Mouse (Mus musculus) limb, embryonic 14.5 days (tissue): ENCODE measurements at regions not wholly inside any gene's neighbourhood (a gene's known extent, or its start where the extent isn't known, plus 50 kb on each side); places are given as distances from the start of the nearest gene placed in this dataset.

Experiments used
- ATAC-seq: fragments of 200-750 bp; cut with Nextera tagmentation; 2 replicates; pipeline ENCODE4 v1.8.0; 2017; ENCODE audit warnings: low read depth, moderate number of reproducible peaks, moderate TSS enrichment; ENCODE audit not compliant: low FRiP score
- DNase-seq: peaks from one replicate; pipeline ENCODE4 v3.0.0-alpha.2; 2015; ENCODE audit warnings: low spot score
- H3K27ac ChIP-seq: fragments of 300-500 bp; sonication (generic); replicated peaks from 2 replicates; pipeline ENCODE4 v1.5.1; 2014; ENCODE audit warnings: low read depth, mild to moderate bottlenecking, low read length, moderate library complexity, mixed read lengths
- H3K27me3 ChIP-seq: fragments of 300-500 bp; sonication (generic); 2 replicates; pipeline ENCODE4 v1.6.1; 2014; ENCODE audit warnings: low read length, mixed read lengths; ENCODE audit not compliant: control insufficient read depth, insufficient read depth
- H3K36me3 ChIP-seq: fragments of 300-500 bp; sonication (generic); 2 replicates; pipeline ENCODE4 v1.6.1; 2014; ENCODE audit warnings: mild to moderate bottlenecking, low read length, moderate library complexity, mixed read lengths; ENCODE audit not compliant: control insufficient read depth, insufficient read depth
- H3K4me1 ChIP-seq: fragments of 300-500 bp; sonication (generic); 2 replicates; pipeline ENCODE4 v1.6.1; 2014; ENCODE audit warnings: antibody characterized with exemption, low read length, mixed read lengths; ENCODE audit not compliant: control insufficient read depth, insufficient read depth
- H3K4me2 ChIP-seq: fragments of 300-500 bp; sonication (generic); replicated peaks from 2 replicates; pipeline ENCODE4 v1.6.1; 2014; ENCODE audit warnings: low read depth, mild to moderate bottlenecking, low read length, moderate library complexity; ENCODE audit not compliant: severe bottlenecking
- H3K4me3 ChIP-seq: fragments of 300-500 bp; sonication (generic); replicated peaks from 2 replicates; pipeline ENCODE4 v1.5.1; 2014; ENCODE audit warnings: low read length
- H3K9ac ChIP-seq: fragments of 300-500 bp; sonication (generic); 2 replicates; pipeline ENCODE4 v1.6.1; 2014; ENCODE audit warnings: mild to moderate bottlenecking, low read depth, low read length, moderate library complexity; ENCODE audit not compliant: severe bottlenecking
- H3K9me3 ChIP-seq: fragments of 300-500 bp; sonication (generic); 2 replicates; pipeline ENCODE4 v1.6.1; 2016; ENCODE audit warnings: low read length; ENCODE audit not compliant: control insufficient read depth
- POLR2A ChIP-seq: fragments of 200-500 bp; IDR thresholded peaks from 2 replicates; pipeline ENCODE4 v1.8.0; 2012; ENCODE audit warnings: inconsistent platforms, mild to moderate bottlenecking, moderate library complexity, borderline replicate concordance; ENCODE audit not compliant: insufficient read depth, insufficient read length; ENCODE audit errors: extremely low read depth
- WGBS: fragments of 180-500 bp; shearing (Covaris S2); extraction: QIAGEN DNeasy Blood & Tissue Kit; methylation state at CpG from one replicate; pipeline ENCODE4 v1.1.7; 2014; 5-methylcytosine and 5-hydroxymethylcytosine counted together

GRCm38 (mm10) chr9:120837431-120838150, 91.4 kb upstream of the Ctnnb1 start:
- Histone ChIP-seq H3K27me3 (no peaks in the 10 kb centered on the region), H3K4me3 (no peak overlapping the region), H3K9ac (no peak overlapping the region), H3K4me2 (no peak overlapping the region), H3K27ac (no peak overlapping the region), H3K9me3 (no peaks in the 10 kb centered on the region), H3K36me3 (no peaks in the 10 kb centered on the region), H3K4me1 (no peaks in the 10 kb centered on the region)
- DNase-seq (no peak), ATAC-seq (no peak)
- no peak for TF ChIP-seq POLR2A
- 85% methylated on average over 8 of the region's 8 CpGs for WGBS

- 53% methylated on average over 8 of the region's 8 CpGs for WGBS
- Histone ChIP-seq H3K4me1 (no peaks in the 10 kb centered on the region), H3K27ac (no peak overlapping the region), H3K36me3 (no peaks in the 10 kb centered on the region), H3K9ac (no peak overlapping the region), H3K9me3 (no peaks in the 10 kb centered on the region), H3K27me3 (no peaks in the 10 kb centered on the region), H3K4me3 (no peak overlapping the region), H3K4me2 (no peak overlapping the region)
- ATAC-seq, result no peak; the same call in 1 of the 2 replicates
- TF ChIP-seq POLR2A, result no peak
- DNase-seq, result no peak
Measured at GRCm38 (mm10) chr9:120843753-120844152, 85.3 kb upstream of the Ctnnb1 start.

- 85% methylated on average over 10 of the region's 10 CpGs for WGBS
- Histone ChIP-seq H3K4me2 (no peak overlapping the region), H3K27ac (no peak overlapping the region), H3K4me1 (0 out of 2 replicates have a peak, but pooled peaks cover 2% of the 10 kb centered on the region), H3K36me3 (no peaks in the 10 kb centered on the region), H3K4me3 (no peak overlapping the region), H3K9ac (no peak overlapping the region), H3K27me3 (no peaks in the 10 kb centered on the region), H3K9me3 (no peaks in the 10 kb centered on the region)
- no peak for TF ChIP-seq POLR2A
- DNase-seq (no peak), ATAC-seq (no peak)
Measured at GRCm38 (mm10) chr9:120845538-120845937, 83.5 kb upstream of the Ctnnb1 start.

- no peak overlapping the region for H3K27ac ChIP-seq
- H3K4me1 ChIP-seq, result 0 out of 2 replicates have a peak, but pooled peaks cover 2% of the 10 kb centered on the region
- DNase-seq, result no peak
- no peak overlapping the region for H3K4me2 ChIP-seq
- H3K4me3 ChIP-seq, result no peak overlapping the region
- TF ChIP-seq POLR2A, result no peak
- no peaks in the 10 kb centered on the region for H3K27me3 ChIP-seq
- ATAC-seq, result no peak
- H3K9ac ChIP-seq, result no peak overlapping the region
- H3K36me3 ChIP-seq, result no peaks in the 10 kb centered on the region
- WGBS, result 84% methylated on average over 5 of the region's 5 CpGs
- H3K9me3 ChIP-seq, result no peaks in the 10 kb centered on the region
Measured at GRCm38 (mm10) chr9:120847649-120848048, 81.4 kb upstream of the Ctnnb1 start.

GRCm38 (mm10) chr9:120848962-120849361, 80.1 kb upstream of the Ctnnb1 start:
- H3K4me1 ChIP-seq, result 0 out of 2 replicates have a peak, but pooled peaks cover 2% of the 10 kb centered on the region
- no peak overlapping the region for H3K4me3 ChIP-seq
- no peaks in the 10 kb centered on the region for H3K27me3 ChIP-seq
- H3K9ac ChIP-seq, result no peak overlapping the region
- no peaks in the 10 kb centered on the region for H3K9me3 ChIP-seq
- TF ChIP-seq POLR2A, result no peak
- H3K36me3 ChIP-seq, result no peaks in the 10 kb centered on the region
- H3K27ac ChIP-seq, result no peak overlapping the region
- DNase-seq, result no peak
- 85% methylated on average over 2 of the region's 2 CpGs for WGBS
- ATAC-seq, result no peak
- H3K4me2 ChIP-seq, result no peak overlapping the region
